Mouse (Mus musculus) embryonic facial prominence, embryonic 10.5 days (tissue): ENCODE measurements around the gene D16Ertd472e. TPM values are rescaled to one million over a fixed set of nuclear protein-coding genes. Genes with fewer than 3 reads are reported as not detected.
A peak's percentile ranks its signal among the peaks of the same experiment; 100 is the strongest.

Experiments used
- DNase-seq: peaks from one replicate; pipeline ENCODE4 v3.0.0-alpha.2; 2017; ENCODE audit warnings: low spot score
- H3K27ac ChIP-seq: fragments of 300-500 bp; sonication (generic); replicated peaks from 2 replicates; pipeline ENCODE4 v1.5.1; 2016; ENCODE audit warnings: mild to moderate bottlenecking
- H3K27me3 ChIP-seq: fragments of 300-500 bp; sonication (generic); replicated peaks from 2 replicates; pipeline ENCODE4 v1.6.1; 2016; ENCODE audit warnings: low read depth, mild to moderate bottlenecking; ENCODE audit not compliant: poor library complexity, severe bottlenecking
- H3K36me3 ChIP-seq: fragments of 300-500 bp; sonication (generic); replicated peaks from 2 replicates; pipeline ENCODE4 v1.6.1; 2016; ENCODE audit warnings: mild to moderate bottlenecking, moderate library complexity
- H3K4me1 ChIP-seq: fragments of 300-500 bp; sonication (generic); 2 replicates; pipeline ENCODE4 v1.6.1; 2016
- H3K4me3 ChIP-seq: fragments of 300-500 bp; sonication (generic); 2 replicates; pipeline ENCODE4 v1.5.1; 2016; ENCODE audit warnings: mild to moderate bottlenecking, moderate library complexity
- H3K9me3 ChIP-seq: fragments of 300-500 bp; sonication (generic); 2 replicates; pipeline ENCODE4 v1.6.1; 2016; ENCODE audit warnings: mild to moderate bottlenecking
- WGBS: fragments of 180-500 bp; shearing (Covaris S2); methylation state at CpG from one replicate; pipeline ENCODE4 v1.1.7; 2016; 5-methylcytosine and 5-hydroxymethylcytosine counted together
- polyA plus RNA-seq: library from polyadenylated mRNA; unstranded; fragments of >200 nt; fragmentation: Nextera tagmentation; extraction: Ambion mirVana; gene quantifications from 2 replicates; pipeline ENCODE4 v1.2.1, GENCODE M21; 2016

Gene D16Ertd472e
- polyA plus RNA-seq, result 24.8 and 28.3 TPM in 2 replicates

DNA sequence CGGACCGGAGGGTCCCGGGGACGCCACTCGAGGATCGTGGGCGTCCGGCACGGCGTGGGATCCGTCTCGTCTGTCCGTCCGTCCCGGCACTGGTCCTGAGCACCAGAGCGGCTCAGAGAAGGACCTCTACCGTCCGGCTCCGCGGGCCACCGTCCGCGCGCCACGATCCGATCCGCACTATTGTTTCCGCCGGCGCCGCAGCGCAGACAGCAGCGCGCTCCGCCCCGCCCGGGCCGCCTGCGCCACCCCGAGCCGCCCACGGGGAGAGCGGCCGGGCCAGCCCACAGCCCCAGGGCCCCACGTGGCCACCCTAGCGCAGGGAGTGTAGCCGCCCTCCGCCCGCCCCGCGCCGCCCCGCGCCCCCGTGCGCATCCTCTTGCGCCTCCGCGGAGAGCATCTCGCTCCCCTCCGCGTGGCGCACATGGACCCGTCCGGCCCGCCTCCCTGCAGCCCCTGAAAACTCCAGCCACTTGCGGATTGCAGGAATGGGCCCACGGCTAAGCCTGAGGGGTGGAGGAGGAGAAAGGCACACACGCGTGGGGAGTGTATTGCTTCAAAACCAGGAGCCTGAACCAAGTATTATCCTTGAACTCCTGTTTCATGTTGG lies at the start of gene D16Ertd472e:
Gene D16Ertd472e, minus strand, starts transcription at position 231 of the 607 bp plus-strand sequence.
- H3K9me3 ChIP-seq, result no peaks in the 10 kb centered on the region
- no peaks in the 10 kb centered on the region for H3K27me3 ChIP-seq
- H3K36me3 ChIP-seq, result peaks cover 18% of the 10 kb centered on the region
- peak within 1 kb of the TSS; percentile 96 for H3K27ac ChIP-seq
- peak; percentile 95 for DNase-seq
- peak within 1 kb of the TSS; percentile 86 for H3K4me3 ChIP-seq
- under 1% methylated on average over 70 of the region's 70 CpGs for WGBS
- peaks cover 30% of the 10 kb centered on the region for H3K4me1 ChIP-seq

DNA sequence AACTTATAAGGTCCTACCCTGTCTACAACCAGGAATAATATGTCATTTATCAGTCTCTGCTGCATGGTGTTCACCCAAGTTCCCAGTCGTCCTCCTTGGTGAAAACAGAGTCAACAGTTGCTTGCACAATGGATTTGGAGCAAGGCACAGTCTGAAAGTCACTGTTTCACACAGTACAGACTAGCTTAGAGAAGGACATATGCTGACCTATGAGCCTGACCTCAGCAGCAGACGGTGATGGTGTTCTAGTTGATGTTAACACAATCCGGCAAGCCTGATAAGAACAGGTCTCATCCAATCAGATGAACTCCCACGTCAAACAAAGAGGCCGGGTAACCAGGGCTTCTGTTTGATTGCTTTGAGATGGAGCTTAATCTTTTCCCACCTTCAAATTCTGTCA lies 46.2 kb upstream of the D16Ertd472e start:
- no peak overlapping the region for H3K27ac ChIP-seq
- H3K4me1 ChIP-seq, result no peaks in the 10 kb centered on the region
- H3K36me3 ChIP-seq, result no peaks in the 10 kb centered on the region
- 71% methylated on average over 5 of the region's 5 CpGs for WGBS
- DNase-seq, result no peak
- H3K4me3 ChIP-seq, result no peak overlapping the region
- H3K27me3 ChIP-seq, result no peaks in the 10 kb centered on the region
- no peaks in the 10 kb centered on the region for H3K9me3 ChIP-seq

DNA sequence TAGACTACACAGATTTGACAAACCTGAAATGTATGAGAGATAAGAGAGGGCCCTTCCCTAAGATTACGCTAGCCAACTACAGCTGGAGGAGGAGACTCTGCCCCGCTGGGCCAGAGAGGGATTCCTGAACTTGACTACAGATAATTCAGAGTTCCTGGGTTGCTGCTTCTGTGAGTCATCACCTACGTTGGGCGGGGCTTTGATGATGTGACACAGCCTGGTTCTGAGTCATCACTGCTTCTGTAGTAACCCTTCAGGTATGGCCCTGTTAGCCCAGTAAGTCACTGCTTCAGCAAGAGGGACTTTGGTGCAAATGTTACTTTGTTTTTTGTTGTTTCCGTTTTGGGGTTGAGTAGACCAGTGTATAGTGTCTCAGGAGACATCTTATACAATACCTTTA lies 42.9 kb upstream of the D16Ertd472e start:
- H3K27me3 ChIP-seq, result no peaks in the 10 kb centered on the region
- no peaks in the 10 kb centered on the region for H3K4me1 ChIP-seq
- no peak overlapping the region for H3K27ac ChIP-seq
- 87% methylated on average over 5 of the region's 5 CpGs for WGBS
- H3K4me3 ChIP-seq, result no peak overlapping the region
- DNase-seq, result no peak
- H3K9me3 ChIP-seq, result no peaks in the 10 kb centered on the region
- H3K36me3 ChIP-seq, result no peaks in the 10 kb centered on the region

DNA sequence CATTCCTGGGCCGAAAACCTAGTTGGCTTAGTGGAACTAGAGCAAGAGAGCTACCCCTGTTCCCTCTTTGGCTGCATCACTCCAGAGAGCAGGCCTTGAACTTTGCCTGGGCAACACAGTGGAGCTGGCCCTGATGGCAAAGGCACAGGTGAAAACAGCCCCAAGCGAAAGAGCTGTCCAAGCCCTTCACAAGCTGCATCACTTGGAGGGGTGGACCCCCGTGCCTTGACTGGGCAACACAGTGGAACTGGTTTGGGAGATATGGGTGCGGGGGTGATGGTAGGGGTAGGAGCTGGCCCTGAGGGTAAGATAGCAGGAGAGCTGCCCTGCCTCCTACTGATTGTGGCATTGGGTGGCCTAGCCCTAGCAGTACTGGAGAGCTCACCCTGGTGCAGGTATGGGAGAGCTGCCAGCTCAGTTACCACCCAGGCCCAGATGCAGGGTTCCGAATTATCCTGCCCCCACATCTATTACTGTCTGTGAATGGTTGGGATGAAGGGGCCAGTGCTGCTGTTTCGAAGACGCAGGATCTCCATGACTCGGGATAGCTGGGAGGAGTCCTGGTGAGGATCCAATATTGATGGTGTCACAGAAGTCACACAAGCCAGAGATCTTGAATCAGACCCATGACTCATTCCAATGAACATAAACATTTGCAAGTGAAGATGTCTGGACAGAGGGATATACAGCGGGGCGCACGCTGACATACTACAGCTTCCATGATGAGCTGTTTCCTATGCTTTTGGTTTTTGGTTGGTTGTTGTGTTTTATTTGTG lies 41.4 kb upstream of the D16Ertd472e start:
- Histone ChIP-seq H3K4me3 (no peak overlapping the region), H3K27ac (no peak overlapping the region), H3K9me3 (no peaks in the 10 kb centered on the region), H3K27me3 (no peaks in the 10 kb centered on the region), H3K36me3 (no peaks in the 10 kb centered on the region), H3K4me1 (no peaks in the 10 kb centered on the region)
- WGBS, result 94% methylated on average over 11 of the region's 11 CpGs
- no peak for DNase-seq

DNA sequence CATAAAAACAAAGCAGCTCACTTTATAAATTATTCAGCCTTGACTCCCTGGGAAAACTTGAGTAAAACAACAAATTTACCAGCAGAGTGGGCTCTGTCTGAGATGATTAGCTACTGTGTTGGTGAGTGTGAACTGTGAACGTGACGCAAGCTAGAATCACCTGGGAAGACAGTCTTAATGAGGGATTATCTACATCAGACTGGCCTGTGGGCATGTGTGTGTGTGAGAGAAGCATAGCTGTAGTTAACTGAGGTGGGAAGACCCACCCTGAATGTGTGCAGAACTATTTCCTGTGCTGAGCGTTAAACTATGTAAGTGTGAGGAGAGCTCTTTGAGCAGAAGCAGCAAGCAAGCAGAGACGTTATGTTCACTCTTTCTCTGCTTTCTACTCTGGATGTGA lies 29.7 kb upstream of the D16Ertd472e start:
- WGBS, result 81% methylated on average over 4 of the region's 4 CpGs
- Histone ChIP-seq H3K27me3 (no peaks in the 10 kb centered on the region), H3K9me3 (peaks cover 8% of the 10 kb centered on the region), H3K36me3 (no peaks in the 10 kb centered on the region), H3K4me3 (no peak overlapping the region), H3K27ac (no peak overlapping the region), H3K4me1 (no peaks in the 10 kb centered on the region)
- DNase-seq, result no peak

DNA sequence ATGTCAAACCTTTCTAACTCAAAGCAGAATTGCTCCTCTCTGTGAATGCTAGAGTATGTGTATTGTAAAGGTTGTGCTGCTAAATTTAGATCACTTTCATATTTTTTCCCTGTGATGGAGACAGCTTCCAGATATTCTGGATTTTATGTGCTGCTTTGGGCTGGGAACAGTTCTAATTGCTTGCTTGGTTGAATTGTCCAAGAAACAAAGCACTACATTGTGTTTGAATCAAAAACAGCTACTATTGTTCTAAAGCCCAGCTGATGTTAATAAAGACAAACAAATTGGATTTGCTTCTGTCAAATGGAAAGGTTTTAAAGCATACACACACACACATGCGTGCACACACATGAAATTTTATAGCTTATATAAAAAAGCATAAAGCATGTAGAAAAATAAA lies 22.4 kb upstream of the D16Ertd472e start:
- H3K27me3 ChIP-seq, result no peaks in the 10 kb centered on the region
- H3K9me3 ChIP-seq, result peaks cover 8% of the 10 kb centered on the region
- H3K4me3 ChIP-seq, result no peak overlapping the region
- no peaks in the 10 kb centered on the region for H3K36me3 ChIP-seq
- DNase-seq, result no peak
- no peaks in the 10 kb centered on the region for H3K4me1 ChIP-seq
- 81% methylated on average over 1 of the region's 1 CpGs for WGBS
- no peak overlapping the region for H3K27ac ChIP-seq

DNA sequence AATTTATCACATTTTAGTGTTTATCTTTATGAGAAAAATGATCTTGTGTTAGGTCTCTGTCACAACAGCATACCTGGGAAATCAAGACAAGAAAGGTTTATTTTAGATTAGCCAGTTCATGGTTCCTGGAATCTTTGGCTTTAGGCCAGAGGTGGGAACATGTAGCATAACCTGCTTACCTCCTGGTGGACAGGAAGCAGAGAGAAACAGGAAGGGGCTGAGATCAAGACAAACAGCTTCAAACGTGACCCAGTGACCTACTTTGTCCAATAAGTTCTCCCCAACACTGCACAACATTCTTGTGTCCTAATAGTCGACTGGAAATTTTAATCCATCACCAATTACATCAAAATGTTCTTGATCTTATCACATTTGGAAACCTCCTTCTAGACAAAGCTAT lies 19.9 kb upstream of the D16Ertd472e start:
- H3K4me3 ChIP-seq, result no peak overlapping the region
- no peaks in the 10 kb centered on the region for H3K36me3 ChIP-seq
- H3K27ac ChIP-seq, result no peak overlapping the region
- no peak for DNase-seq
- H3K4me1 ChIP-seq, result no peaks in the 10 kb centered on the region
- H3K27me3 ChIP-seq, result no peaks in the 10 kb centered on the region
- 62% methylated on average over 2 of the region's 2 CpGs for WGBS
- H3K9me3 ChIP-seq, result no peaks in the 10 kb centered on the region

DNA sequence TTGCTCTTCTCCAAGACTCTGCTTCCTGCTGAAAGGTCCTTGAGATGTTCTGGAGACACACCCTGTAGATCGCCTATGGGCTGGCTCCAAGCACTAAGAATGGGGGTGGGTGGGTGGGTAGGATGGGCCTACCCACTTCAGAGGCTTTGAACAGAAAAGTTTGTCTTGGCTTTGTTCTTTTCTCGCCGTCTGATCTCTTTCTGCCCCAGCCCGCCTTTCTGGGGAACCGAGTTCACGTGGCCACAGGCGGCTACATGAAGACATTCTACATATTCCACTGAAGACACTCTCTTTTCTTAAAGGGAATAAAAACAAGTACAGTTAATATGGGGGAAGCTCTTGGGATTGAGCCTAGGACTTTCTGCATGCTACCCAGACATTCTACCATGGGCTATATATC lies 19.3 kb upstream of the D16Ertd472e start:
- H3K27me3 ChIP-seq, result no peaks in the 10 kb centered on the region
- no peak overlapping the region for H3K27ac ChIP-seq
- H3K9me3 ChIP-seq, result no peaks in the 10 kb centered on the region
- H3K4me3 ChIP-seq, result no peak overlapping the region
- no peaks in the 10 kb centered on the region for H3K36me3 ChIP-seq
- 92% methylated on average over 7 of the region's 7 CpGs for WGBS
- H3K4me1 ChIP-seq, result no peaks in the 10 kb centered on the region
- no peak for DNase-seq

DNA sequence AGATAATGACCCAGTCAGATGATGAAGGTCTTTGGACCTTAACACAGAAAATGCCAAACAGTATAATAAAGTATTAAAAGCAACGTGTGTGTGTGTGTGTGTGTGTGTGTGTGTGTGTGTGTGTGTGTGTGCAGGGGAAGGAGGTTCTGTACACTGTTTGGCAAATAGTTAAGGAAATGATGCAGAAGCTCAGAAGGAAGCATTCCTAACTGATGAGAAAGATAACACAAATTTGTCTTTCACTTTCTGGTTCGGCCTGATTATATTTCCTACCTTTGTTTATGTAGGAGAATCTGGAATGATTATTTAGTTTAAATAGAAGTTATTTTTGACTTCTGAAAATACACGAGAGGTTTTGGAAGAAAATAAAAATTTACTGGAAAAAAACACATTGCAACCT lies 17.6 kb upstream of the D16Ertd472e start:
- H3K4me1 ChIP-seq, result no peaks in the 10 kb centered on the region
- H3K27me3 ChIP-seq, result no peaks in the 10 kb centered on the region
- H3K9me3 ChIP-seq, result no peaks in the 10 kb centered on the region
- H3K4me3 ChIP-seq, result no peak overlapping the region
- no peaks in the 10 kb centered on the region for H3K36me3 ChIP-seq
- no peak for DNase-seq
- WGBS, result 77% methylated on average over 3 of the region's 3 CpGs
- no peak overlapping the region for H3K27ac ChIP-seq

DNA sequence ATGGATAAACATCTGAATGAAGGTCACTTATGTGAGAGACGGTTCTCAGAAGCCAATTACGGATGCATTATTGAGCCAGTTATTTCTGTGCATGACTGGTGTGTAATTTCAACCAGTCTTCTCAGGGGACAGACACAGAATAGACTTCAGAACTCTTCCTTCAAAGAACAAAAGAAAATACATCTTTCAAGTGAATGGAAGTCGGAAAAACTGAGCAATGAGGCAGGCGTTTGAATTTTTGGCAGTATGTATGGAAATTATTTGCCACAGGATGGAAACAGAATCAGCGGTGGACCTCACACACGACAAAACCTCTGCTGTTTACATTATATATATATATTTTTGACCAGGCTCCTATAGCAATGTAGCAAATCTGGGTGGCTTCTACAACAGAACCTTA lies 14.6 kb upstream of the D16Ertd472e start:
- Histone ChIP-seq H3K9me3 (no peaks in the 10 kb centered on the region), H3K27me3 (no peaks in the 10 kb centered on the region), H3K36me3 (no peaks in the 10 kb centered on the region), H3K4me1 (no peaks in the 10 kb centered on the region), H3K4me3 (no peak overlapping the region), H3K27ac (no peak overlapping the region)
- no peak for DNase-seq
- WGBS, result 92% methylated on average over 6 of the region's 6 CpGs

DNA sequence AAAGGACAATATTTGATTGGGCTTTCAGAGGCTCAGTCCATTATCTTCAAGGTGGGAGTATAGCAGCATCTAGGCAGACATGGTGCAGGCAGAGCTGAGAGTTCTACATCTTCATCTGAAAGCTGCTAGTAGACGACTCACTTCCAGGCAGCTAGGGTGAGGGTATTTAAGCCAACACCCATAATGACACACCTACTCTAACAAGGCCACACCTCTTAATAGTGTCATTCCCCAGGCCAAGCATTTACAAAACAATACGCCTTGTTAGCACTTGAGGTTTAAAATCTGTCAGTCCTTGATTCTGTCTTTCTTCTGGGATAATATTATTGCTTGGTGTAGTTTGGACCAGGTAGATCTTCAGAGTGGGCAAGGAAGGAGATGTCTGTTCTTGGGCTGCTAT lies 12.3 kb upstream of the D16Ertd472e start:
- DNase-seq, result no peak
- WGBS, result 77% methylated on average over 2 of the region's 2 CpGs
- no peak overlapping the region for H3K4me3 ChIP-seq
- H3K4me1 ChIP-seq, result no peaks in the 10 kb centered on the region
- no peaks in the 10 kb centered on the region for H3K27me3 ChIP-seq
- H3K9me3 ChIP-seq, result no peaks in the 10 kb centered on the region
- H3K27ac ChIP-seq, result no peak overlapping the region
- no peaks in the 10 kb centered on the region for H3K36me3 ChIP-seq

DNA sequence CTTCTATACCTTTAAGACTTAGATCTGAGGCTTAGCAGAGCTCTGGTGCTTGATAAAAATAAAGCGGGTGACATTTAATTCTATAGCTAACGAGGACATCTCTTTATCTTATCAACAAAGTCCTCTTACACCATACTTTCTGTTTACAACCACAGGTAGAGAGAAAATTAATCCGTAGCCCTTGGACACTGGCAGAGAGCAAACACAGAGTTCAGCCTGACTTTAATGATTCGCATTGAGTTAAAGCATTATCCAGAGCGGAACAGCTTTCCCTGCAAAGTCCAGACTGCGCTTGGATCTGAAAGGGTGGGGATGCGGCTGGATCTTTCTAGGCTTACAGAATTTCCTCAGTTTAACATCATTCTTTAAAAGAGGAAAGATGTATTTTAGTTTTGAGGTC lies 10.1 kb upstream of the D16Ertd472e start:
- no peak for DNase-seq
- Histone ChIP-seq H3K27ac (no peak overlapping the region), H3K9me3 (no peaks in the 10 kb centered on the region), H3K4me3 (no peak overlapping the region), H3K27me3 (no peaks in the 10 kb centered on the region), H3K4me1 (no peaks in the 10 kb centered on the region), H3K36me3 (no peaks in the 10 kb centered on the region)
- 86% methylated on average over 7 of the region's 7 CpGs for WGBS

DNA sequence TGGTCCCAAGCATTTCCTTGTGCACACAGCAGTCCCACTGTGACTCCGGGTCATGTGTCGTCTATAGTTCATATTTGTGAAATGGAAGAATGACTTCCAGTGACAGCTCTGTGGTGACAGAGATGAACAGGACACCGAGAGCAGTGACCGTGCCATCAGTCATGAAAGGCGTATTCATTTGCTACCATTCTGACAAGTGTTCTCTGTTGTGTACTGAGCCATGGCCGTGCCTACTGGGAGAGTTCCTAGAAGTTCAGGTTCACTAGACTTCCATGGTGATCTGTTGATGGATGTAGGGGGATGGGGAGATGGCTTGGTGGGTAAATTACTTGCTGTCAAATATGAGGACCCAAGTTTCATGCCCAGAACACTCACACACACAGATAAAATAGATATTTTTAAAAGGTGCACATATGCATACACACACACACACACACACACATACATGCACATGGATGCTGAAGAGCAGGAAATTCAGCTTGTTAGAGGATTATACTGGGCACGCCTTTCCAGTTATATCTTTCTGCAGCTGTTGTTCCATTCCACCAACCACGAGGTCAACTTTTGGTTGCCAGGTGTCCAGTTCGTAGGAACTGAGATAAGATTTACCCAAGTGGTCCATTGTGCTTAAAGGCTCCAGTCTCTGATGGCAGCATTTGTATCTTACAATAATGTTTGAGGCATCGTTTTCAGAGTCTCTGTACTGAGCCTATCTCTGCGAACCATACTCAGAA lies 9.3 kb upstream of the D16Ertd472e start:
- Histone ChIP-seq H3K9me3 (no peaks in the 10 kb centered on the region), H3K4me3 (no peak overlapping the region), H3K36me3 (no peaks in the 10 kb centered on the region), H3K27me3 (no peaks in the 10 kb centered on the region), H3K27ac (no peak overlapping the region), H3K4me1 (no peaks in the 10 kb centered on the region)
- 89% methylated on average over 11 of the region's 11 CpGs for WGBS
- no peak for DNase-seq
